Mouse (Mus musculus): ENCODE measurements at regions not wholly inside any gene's neighbourhood (a gene's known extent, or its start where the extent isn't known, plus 50 kb on each side); places are given as distances from the start of the nearest gene placed in this dataset.

DNA sequence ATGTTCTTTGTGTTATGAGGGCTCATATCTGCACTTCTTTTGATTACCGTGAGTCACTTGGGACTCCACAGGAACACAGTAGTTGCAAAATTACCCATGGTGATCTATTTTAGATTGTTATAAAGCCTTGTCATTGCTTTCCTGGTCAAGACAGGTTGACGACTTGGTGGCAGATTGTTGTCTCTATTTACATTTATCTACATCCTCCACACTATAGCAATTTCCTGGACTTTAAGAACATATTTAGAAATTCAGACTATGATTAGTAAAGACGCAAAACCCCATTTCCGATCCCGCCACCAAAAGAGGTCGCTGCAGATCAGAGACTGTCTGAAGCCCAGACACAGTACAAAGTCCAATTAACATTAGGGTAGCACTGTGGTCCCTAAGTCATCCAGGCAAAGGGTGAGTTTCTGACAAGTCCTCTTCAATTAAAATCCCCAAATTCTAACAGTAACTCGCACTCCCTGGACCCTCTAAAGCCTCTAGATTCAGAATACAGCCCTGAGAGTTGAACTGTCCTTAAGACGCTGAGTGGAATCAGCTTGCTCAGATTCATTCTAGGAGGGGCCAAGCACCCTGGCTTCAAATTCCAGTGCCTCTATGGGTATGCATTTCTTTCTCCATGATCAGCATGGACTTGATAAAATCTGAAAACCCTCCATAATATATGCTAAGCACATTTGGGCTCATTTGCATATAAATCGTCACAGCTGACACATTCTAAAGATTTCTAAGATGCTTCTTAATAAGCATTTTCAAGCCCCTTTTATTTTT is 461.9 kb upstream of the BC052040 start:
- DNase-seq (ENCODE audit: low spot score in 2 of 2) = no peak

DNA sequence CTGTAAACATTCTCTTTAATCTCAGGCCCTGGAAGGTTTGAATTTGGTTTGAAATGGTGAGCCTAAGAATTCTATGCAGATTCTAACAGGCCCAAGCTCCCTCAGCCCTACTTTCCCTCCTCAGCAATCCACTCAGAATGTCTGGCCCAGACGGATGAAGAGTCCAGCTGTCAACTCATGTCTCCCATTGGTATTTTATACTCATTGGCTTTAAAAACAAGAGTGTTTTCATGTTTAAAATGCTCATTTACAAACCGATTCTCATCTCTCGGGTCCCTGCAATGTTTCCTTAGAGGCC is 461.4 kb upstream of the BC052040 start:
- no peak for DNase-seq (ENCODE audit: low spot score in 2 of 2)

DNA sequence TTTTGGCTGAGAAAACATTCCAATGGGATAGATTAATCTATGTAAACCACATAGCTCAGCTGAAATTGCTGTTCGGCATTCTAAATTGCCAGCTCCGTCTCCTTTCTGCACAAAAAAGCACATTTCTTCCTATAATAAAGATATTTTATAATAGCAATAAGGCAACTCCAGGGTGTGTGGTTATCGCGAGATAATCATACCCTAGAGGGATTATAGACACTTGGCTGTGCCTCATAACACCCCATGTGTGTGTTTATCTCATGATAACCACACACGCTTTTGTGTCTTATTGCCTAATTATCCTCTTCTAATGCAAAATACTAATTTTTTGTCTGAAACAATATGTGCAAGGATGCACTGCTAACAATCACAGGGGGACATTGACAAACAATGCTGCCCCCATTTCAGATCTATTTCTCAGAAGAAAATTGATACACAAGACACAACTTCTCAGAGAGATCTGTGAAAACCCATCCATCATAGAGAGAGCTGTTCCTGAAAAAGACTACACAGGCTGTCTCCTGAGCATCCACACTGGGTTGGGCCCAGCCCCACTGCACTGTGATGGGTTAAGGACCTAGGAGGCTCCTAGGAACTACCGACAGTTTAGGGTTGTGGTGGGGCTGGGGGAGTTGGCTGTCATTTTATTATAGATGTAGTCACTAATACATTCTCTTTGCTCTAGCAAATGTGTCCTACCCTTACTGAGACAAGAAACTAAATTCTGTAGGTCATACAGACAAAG is 454.7 kb upstream of the BC052040 start:
- no peak for DNase-seq (ENCODE audit: low spot score in 2 of 2)

DNA sequence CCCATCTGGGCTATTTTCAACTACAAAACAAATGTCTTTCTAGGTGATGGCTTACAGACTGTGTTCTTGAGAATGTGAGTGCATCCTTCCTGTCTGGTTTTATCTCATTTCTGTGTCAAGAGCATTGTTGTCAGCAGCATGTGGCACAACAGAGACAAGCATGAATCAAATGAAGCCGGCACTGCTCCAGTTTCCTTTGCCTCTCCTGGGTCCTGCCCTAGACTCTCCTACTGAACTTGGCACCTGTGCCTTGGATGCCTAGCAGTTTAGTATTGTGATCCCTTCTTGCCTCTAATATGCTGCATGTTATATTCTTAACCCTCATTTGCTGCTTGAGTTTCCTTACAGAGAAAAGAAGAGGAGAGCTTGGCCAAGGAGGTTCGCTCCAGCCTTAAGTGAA is 449.8 kb upstream of the BC052040 start:
- no peak for DNase-seq (ENCODE audit: low spot score in 2 of 2)

DNA sequence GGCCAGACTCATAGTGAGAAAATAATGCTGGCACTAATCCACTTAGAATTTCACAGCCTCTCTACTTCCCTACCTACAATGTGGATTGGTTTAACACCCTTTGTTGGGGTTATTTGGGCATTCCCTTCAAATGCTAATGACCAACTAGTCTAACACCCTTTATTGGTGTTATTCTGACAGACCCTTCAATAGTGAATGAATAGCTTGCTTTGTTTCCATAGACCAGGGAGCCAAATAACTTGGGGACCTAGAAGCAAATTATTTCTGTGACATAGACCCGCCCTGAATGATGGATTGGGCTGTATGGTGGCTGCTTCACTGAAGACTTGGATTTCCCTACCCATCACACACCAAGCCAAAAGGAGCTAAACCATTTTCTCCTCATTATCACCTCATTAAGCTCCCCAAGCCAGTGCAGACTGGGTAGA is 449.3 kb upstream of the BC052040 start:
- DNase-seq (ENCODE audit: low spot score in 2 of 2) = no peak

DNA sequence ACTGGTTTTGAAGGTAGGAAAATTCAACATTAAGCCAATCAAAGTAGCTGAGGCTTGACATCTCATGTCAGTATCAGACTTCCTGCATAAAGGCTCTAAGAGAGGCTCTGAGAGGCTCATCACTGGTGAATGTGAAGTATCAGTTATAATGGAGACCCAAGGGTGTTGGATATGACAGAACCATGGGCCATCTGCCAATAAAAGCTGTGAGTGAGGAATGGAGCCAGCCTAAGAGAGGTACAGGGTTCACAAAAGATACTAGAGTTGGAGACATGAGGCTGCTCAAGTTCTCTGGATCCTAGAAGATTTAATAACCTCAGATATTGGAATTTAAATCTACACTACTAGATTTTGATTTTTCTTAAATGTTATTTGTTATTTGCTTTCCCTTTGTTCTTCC is 440.1 kb upstream of the BC052040 start:
- DNase-seq (ENCODE audit: low spot score in 2 of 2) = no peak

DNA sequence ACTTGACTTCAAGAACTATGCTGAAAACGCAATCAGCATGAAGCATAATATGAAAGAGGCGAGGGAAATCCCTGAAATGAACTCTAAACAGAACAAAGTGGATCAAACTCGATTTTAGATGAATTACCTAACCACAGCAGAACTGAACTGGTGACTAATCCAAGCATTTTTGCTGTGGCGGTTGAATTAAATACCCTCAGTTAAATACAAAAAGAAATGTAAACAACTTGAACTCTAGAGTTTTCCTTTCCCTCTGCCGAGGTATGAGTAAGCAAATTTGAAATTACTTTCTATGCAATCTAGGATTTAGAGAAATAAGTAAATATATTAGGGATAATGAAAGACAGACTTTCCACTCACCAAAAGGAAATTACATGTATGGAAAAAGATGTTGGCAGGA is 409.4 kb upstream of the BC052040 start:
- DNase-seq (ENCODE audit: low spot score in 2 of 2) = no peak

DNA sequence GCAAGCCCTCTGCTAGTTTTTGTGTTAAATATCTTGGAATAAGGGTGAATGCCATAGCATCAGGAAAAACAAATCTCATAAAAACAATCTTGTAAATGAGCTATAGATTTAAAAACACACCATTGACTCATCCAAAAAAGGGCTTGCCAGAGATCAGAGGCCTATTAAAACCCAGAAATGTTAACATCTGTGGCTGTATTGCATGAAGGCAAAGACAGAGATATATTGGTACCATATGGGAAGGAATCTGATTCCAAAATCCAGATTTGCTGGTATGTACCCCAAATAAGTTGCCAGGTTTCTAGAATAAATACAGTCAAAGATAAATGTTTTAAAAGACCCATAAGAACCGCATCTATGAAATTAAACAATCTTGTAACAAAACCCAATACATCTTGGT is 404.4 kb upstream of the BC052040 start:
- no peak for DNase-seq (ENCODE audit: low spot score in 2 of 2)

DNA sequence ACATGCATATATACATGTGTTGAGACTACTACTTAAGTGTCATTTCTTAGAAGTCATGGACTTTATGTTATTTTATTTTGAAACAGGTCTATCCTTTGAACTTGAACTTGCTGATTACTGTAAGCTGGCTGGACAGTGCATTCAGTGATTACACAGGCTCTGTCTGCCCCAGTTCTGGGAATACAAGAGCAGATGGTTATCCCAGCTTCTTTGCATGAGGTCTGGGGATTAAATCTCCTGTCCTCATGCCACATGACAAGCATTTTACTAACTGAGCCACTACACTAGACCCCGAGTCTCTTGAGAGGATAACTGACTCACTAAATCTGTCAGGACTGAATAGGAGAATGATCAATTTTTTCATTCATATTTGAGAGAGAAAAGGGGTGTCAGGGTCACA is 403.6 kb upstream of the BC052040 start:
- DNase-seq (ENCODE audit: low spot score in 2 of 2) = no peak

DNA sequence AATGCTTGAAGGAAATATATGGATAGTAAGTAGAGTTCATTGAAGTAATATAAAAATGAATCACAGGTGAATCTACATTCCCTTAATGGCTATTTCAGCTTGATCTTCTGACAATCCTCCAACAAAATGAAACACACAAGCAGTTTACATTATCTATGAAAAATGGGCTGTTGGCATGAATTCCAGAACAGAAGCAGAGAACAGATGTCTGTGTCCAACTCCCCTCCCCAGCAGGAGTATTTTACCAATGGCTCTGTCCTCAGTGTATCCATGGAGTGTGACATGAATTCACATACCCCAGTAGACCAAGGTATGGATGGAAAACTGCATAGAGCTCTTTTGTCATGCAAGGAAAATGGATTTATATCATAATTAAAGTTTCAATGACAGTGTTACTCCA is 370.3 kb upstream of the BC052040 start:
- no peak for DNase-seq (ENCODE audit: low spot score in 2 of 2)

DNA sequence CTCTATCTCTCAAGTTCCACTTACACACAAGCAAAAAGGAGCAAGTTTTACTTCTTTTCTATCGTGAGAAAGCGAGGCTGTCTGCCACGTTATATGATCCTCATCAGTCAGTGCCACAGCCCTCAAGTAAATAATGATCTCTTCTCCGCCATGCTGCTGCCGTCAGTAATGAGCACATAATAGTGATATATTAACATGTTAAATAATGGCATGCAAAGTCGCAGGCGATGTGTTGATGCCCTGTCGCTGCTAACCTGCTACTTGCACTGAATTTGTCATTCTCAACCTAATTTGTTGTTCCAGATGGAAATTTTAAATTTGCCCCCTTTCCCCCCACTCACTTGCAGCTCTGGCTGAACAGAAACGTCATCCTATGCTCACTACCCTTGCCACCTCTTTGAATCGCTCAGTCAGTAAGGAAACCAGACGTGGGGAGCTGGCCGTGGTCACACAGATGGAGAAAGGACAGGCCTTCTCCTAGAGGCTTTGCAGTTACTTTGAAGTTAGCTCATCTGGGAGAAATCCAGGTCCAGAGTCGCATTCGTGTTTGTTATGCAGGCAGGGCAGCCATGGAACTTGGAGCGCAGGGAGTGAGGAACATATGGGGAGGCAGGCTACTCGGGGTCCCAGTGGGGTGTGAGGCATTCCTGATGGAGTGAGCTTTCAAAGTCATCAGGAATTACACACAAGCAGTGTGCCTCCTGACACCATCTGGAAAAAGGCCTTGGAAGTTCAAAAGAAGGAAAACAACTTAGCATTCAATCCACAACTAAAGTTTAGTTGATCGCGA is 368.1 kb upstream of the BC052040 start:
- DNase-seq (ENCODE audit: low spot score in 2 of 2) = no peak

DNA sequence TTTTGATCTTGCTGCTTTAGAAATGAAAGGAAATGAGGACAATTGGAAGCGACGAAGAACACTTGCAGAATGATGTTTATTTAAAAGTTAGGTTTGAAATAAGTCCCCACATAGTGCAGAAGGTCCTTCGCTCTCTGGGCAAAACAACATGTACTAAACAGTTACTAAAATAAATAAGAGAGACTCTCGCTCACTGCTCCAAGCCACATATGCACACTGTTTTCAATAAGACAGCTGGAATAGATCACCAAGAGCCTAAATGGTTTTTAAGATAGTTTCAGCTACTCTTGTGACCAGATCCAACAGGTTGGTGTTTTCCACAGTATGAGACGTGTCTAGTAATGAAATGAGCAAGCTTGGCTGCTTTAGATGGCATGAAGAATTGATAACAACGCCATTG is 367.2 kb upstream of the BC052040 start:
- DNase-seq (ENCODE audit: low spot score in 2 of 2) = no peak

DNA sequence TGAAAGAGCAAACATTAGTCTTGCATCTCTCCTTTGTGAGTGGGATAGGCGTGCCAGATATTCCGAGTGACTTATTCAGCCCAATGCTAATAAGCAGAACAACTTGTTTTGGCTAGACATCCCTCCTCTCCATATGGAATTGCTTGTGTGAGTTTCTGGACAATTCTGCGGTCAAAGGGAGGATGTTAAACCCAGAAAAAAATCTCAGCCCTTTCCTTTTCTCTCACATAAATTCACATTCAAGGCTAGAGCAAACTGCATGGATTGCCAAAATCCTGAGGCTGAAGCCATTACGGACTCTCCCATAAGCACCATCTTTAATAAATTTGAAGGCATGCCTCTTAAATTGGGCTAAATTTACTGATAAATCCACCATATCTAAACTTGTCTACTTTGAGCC is 351.5 kb upstream of the BC052040 start:
- DNase-seq (ENCODE audit: low spot score in 2 of 2) = no peak

DNA sequence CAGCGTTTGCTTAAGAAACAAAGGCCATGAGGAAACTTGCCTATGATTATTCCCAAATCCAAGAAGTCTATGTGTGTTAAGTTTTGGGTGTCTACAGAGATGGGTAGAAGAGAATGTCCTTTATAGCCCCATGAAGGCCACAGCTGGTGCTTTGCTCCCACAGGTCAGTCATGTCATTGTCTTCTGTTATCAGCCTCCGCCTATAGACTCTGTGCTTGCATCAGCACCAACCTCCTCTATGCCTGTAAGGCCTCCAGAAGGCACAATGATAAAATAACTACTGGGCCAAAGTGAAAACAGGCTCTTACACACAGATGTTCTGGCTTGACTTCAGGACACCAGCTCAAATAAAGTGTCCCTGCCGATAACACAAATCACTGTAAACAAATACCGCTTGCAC is 333.8 kb upstream of the BC052040 start:
- no peak for DNase-seq (ENCODE audit: low spot score in 2 of 2)

DNA sequence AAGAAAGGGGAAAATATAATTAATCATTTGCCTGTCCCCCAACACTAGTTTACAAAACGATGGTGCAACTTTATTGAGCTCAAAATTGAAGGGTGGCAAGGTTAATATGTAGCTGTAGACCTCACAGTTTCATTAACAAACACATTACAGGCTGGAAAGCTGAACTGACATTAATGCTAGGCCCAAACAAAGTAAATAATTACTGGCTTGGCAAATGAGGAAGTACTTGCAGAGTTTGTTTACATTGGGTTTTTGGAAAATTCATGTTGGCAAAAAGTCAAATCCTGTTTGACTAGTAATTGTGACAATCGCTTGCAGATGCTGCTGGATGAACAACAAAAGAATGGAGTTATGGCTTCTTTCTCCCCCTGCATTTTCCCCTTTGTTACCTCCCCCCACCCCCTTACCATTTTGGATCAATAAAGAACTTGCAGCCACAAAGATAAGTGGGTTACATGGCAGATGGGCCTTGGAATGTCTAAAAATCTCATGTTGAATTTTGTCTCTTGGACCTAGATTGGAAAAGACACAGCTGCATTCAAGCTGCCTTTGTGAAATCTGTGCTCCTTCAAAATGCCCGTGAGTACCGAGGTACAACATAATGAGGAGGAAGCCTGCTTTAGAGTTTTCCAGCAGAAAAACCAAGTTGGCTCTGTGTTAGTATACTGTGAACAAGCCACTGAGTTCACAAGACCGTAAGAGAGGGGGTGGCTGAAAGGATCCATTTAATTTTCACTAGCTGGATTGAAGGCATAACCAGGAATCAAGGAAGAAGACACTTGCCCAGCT is 331.3 kb upstream of the BC052040 start:
- no peak for DNase-seq (ENCODE audit: low spot score in 2 of 2)

DNA sequence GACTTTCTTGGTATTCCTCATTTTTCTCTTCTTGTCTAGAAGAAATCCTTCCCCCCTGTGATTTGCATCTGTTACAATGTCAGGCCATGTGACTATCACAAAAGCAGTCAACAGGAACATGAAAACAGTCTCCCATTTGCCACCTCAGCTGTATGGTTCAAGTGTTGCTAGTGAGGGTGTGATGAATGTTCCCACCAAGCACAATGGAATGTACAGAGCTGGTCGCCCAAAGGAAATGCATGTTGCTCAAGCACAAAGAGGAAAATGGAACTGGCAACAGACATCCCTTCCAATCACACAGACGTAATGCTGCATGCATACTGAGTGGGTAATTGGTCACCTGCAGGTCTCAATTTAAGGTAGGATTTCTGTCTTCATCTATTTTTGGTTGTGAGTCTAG is 324.1 kb upstream of the BC052040 start:
- no peak for DNase-seq (ENCODE audit: low spot score in 2 of 2)

DNA sequence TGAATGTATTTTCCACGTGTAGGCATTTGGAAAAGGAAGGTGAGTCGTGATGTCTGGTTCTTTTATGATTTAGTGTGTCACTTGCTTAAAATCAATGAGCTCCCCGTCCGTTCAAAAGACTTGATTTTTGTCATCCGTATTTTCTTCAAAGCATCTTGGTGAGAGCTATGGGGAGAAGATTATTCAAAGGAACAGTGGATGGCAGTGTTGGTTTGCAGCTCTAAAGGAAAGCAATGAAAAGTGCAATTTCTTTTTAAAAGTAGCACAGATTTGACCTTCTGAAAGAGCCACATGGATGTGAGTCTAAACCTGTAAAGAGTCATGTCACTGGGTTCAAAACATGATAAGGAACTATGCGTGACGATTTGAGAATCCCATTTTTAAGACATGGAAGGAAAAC is 313.3 kb upstream of the BC052040 start:
- DNase-seq (ENCODE audit: low spot score in 2 of 2) = no peak

DNA sequence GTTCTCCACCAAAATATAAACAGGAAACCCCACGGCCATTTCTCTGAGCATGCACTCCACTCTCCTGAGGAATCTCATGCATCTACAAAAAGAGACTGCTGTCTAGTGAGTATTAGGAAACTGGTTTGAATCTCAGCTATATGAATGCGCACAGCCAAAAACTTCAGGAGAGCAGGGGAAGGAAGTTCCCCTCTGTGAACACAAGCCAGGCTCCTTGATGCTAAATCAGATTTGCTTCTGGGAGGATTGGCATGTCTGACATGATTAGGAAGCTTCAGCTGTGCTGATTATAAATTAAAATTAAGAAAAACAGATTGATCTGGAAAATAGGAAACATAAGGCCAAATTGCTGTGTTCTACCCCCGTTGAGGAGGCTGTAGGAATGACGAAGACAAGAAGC is 304.1 kb upstream of the BC052040 start:
- DNase-seq (ENCODE audit: low spot score in 2 of 2) = no peak

DNA sequence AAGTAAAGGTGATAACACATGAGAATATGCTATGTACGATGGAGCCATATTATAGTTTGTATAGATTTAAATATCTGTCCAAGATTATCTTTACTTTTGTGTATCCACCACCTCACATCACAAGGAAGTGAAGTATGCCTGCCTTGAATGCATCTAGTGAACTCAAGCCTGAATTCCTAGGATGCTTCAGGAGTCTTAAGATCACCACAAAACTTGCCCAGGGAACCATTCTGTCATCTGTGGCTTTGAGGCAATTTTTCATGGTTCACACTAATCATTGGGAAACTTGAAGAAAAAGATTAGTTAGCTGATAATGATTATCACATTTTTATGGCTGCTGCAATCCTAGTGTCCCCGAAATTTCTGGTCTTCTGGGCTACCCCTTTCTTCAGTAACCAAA is 288.5 kb upstream of the BC052040 start:
- no peak for DNase-seq (ENCODE audit: low spot score in 2 of 2)

DNA sequence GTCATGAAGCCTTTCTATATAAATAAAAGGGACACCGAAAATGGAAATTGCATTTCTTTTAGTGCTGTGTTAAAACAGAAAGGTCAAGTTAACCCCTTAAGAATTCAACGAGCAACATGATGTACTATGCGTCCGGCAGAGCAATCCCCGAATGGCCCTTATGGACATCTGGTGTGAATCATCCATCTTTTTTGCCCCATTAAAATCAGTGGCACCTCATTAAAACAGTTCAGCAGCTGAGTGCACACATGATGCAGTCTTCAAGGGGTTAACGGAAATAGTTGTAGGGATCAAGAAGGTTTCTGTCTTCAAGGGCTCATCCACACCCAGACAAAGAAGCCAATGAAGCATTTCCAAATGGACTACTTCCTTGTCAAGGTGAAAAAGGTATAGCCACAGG is 284.1 kb upstream of the BC052040 start:
- no peak for DNase-seq (ENCODE audit: low spot score in 2 of 2)

DNA sequence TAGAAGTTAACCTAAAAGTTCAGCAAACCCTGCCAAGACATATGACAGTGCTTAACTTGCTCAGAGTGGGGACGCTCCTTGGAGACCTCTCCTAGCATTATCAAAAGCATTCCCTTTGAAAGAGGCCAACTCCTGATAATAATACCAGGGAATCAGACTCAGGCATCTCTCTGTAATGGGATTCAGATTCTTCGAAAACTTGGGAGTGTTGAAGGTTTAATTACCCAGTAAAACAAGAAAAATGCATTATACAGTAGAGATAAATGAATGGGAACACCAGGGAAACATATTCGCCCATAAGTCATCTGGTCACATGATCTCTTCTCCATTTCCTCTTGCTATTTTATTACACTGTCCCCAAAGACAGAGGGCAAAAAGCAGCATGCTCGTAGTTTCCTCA is 274.3 kb upstream of the BC052040 start:
- no peak for DNase-seq (ENCODE audit: low spot score in 2 of 2)

Measured in frontal cortex, postnatal 14 days (tissue).